ENCODE assay signal across 32 mouse cellular contexts in genomic region chr2:58329589-58329988, GRCm38 (mm10). TPM values are rescaled to one million over a fixed set of nuclear protein-coding genes. Genes with fewer than 3 reads are reported as not detected.
"Had no signal": no experiment of that assay in that cellular context is flagged by ENCODE, and none has a peak within 500 bp of the region (broad histone marks: within the 10 kb centered on the region; RNA-seq: fewer than 3 reads in every experiment).

No protein-coding gene starts in this region.

- DNase-seq: heart, postnatal 10 days; heart, postnatal 14 days; heart, postnatal 36 days; heart, postnatal 4 days; kidney, adult 11 months; kidney, adult 18-20 months; kidney, adult 2 months; kidney, adult 8-10 months; kidney, adult 9 months; kidney, postnatal 10 days; kidney, postnatal 14 days; kidney, postnatal 25 days; kidney, postnatal 36 days; kidney, postnatal 4 days; layer of hippocampus, postnatal 36 days had no signal

- H3K4me3 ChIP-seq: heart, embryonic 10.5 days; heart, embryonic 12.5 days; heart, embryonic 13.5 days; heart, embryonic 15.5 days; hindbrain, embryonic 10.5 days; hindbrain, embryonic 12.5 days; hindbrain, embryonic 13.5 days; hindbrain, embryonic 15.5 days; intestine, embryonic 15.5 days; kidney, embryonic 15.5 days; layer of hippocampus, adult 2 months; left cerebral cortex, adult 2 months had no signal

- H3K9ac ChIP-seq: heart, embryonic 12.5 days; heart, embryonic 13.5 days; heart, embryonic 15.5 days; hindbrain, embryonic 12.5 days; hindbrain, embryonic 13.5 days; hindbrain, embryonic 14.5 days; hindbrain, embryonic 15.5 days; intestine, embryonic 15.5 days; kidney, embryonic 15.5 days had no signal

- H3K27ac ChIP-seq: heart, embryonic 10.5 days; heart, embryonic 13.5 days; heart, embryonic 15.5 days; hindbrain, embryonic 10.5 days; hindbrain, embryonic 12.5 days; hindbrain, embryonic 13.5 days; hindbrain, embryonic 14.5 days; hindbrain, embryonic 15.5 days; hindbrain, postnatal 0 days; intestine, embryonic 15.5 days; kidney, embryonic 15.5 days; kidney, postnatal 0 days; layer of hippocampus, adult 2 months; left cerebral cortex, adult 2 months had no signal

- H3K27me3 ChIP-seq: heart, embryonic 12.5 days; heart, embryonic 13.5 days; heart, embryonic 15.5 days; hindbrain, embryonic 12.5 days; hindbrain, embryonic 13.5 days; hindbrain, embryonic 15.5 days; intestine, embryonic 15.5 days; kidney, embryonic 15.5 days had no signal

- H3K9me3 ChIP-seq: heart, embryonic 10.5 days; heart, embryonic 12.5 days; heart, embryonic 13.5 days; heart, embryonic 15.5 days; hindbrain, embryonic 10.5 days; hindbrain, embryonic 12.5 days; hindbrain, embryonic 13.5 days; hindbrain, embryonic 15.5 days; intestine, embryonic 15.5 days; kidney, embryonic 15.5 days had no signal

- H3K4me1 ChIP-seq: heart, embryonic 12.5 days; heart, embryonic 13.5 days; hindbrain, embryonic 10.5 days; hindbrain, embryonic 12.5 days; hindbrain, embryonic 13.5 days; intestine, embryonic 15.5 days had no signal

- H3K36me3 ChIP-seq: heart, embryonic 10.5 days; heart, embryonic 12.5 days; heart, embryonic 13.5 days; heart, embryonic 15.5 days; hindbrain, embryonic 10.5 days; hindbrain, embryonic 12.5 days; hindbrain, embryonic 13.5 days; hindbrain, embryonic 15.5 days; intestine, embryonic 15.5 days; kidney, embryonic 15.5 days had no signal

- H3K4me2 ChIP-seq: heart, embryonic 11.5 days; heart, embryonic 12.5 days; heart, embryonic 13.5 days; heart, embryonic 15.5 days; hindbrain, embryonic 12.5 days; hindbrain, embryonic 13.5 days; hindbrain, embryonic 14.5 days; hindbrain, embryonic 15.5 days; intestine, embryonic 15.5 days; kidney, embryonic 15.5 days had no signal

RNA-seq across cellular contexts. Expression of gene Acvr1c, which starts 28.1 kb away (rescaled TPM):
- total RNA-seq: hematopoietic stem cell, adult 5-6 weeks had no signal
